Mouse (Mus musculus) midbrain, embryonic 16.5 days (tissue): ENCODE data around the gene Tgfbr1. TPM values are rescaled to one million over a fixed set of nuclear protein-coding genes. Genes with fewer than 3 reads are reported as not detected.

Experiments used
- ATAC-seq: fragments of 200-750 bp; cut with Nextera tagmentation; 2 replicates; pipeline ENCODE4 v1.8.0; 2017; ENCODE audit warnings: moderate TSS enrichment
- H3K27ac ChIP-seq: fragments of 300-500 bp; sonication (generic); 2 replicates; pipeline ENCODE4 v1.5.1; 2014; ENCODE audit warnings: mild to moderate bottlenecking, low read length, mixed read lengths
- H3K27me3 ChIP-seq: fragments of 300-500 bp; sonication (generic); 2 replicates; pipeline ENCODE4 v1.6.1; 2014; ENCODE audit warnings: low read depth, low read length, mixed read lengths; ENCODE audit not compliant: control insufficient read depth, insufficient read depth
- H3K36me3 ChIP-seq: fragments of 300-500 bp; sonication (generic); 2 replicates; pipeline ENCODE4 v1.6.1; 2014; ENCODE audit warnings: mild to moderate bottlenecking, low read length, moderate library complexity, mixed read lengths; ENCODE audit not compliant: control insufficient read depth, insufficient read depth
- H3K4me1 ChIP-seq: fragments of 300-500 bp; sonication (generic); 2 replicates; pipeline ENCODE4 v1.6.1; 2014; ENCODE audit warnings: mild to moderate bottlenecking, low read length, mixed read lengths; ENCODE audit not compliant: control insufficient read depth, insufficient read depth
- H3K4me2 ChIP-seq: fragments of 300-500 bp; sonication (generic); 2 replicates; pipeline ENCODE4 v1.6.1; 2014; ENCODE audit warnings: mild to moderate bottlenecking, low read length, mixed read lengths
- H3K4me3 ChIP-seq: fragments of 300-500 bp; sonication (generic); 2 replicates; pipeline ENCODE4 v1.5.1; 2014; ENCODE audit warnings: low read depth, mild to moderate bottlenecking, low read length, moderate library complexity, mixed read lengths
- H3K9ac ChIP-seq: fragments of 300-500 bp; sonication (generic); 2 replicates; pipeline ENCODE4 v1.6.1; 2014; ENCODE audit warnings: low read depth, low read length, mixed read lengths
- H3K9me3 ChIP-seq: fragments of 300-500 bp; sonication (generic); replicated peaks from 2 replicates; pipeline ENCODE4 v1.6.1; 2014; ENCODE audit warnings: mild to moderate bottlenecking, low read length, mixed read lengths; ENCODE audit not compliant: control insufficient read depth, poor library complexity, severe bottlenecking
- WGBS: fragments of 180-500 bp; shearing (Covaris S2); extraction: QIAGEN DNeasy Blood & Tissue Kit; methylation state at CpG from one replicate; pipeline ENCODE4 v1.1.7; 2014; 5-methylcytosine and 5-hydroxymethylcytosine counted together
- polyA plus RNA-seq: library from polyadenylated mRNA; unstranded; fragments of >200 nt; fragmentation: Nextera tagmentation; extraction: Ambion mirVana; gene quantifications from 2 replicates; pipeline ENCODE4 v1.2.1, GENCODE M21; 2015

Tgfbr1 gene
- polyA plus RNA-seq, 1 experiment from 2014 or later = 30.2 TPM

DNA sequence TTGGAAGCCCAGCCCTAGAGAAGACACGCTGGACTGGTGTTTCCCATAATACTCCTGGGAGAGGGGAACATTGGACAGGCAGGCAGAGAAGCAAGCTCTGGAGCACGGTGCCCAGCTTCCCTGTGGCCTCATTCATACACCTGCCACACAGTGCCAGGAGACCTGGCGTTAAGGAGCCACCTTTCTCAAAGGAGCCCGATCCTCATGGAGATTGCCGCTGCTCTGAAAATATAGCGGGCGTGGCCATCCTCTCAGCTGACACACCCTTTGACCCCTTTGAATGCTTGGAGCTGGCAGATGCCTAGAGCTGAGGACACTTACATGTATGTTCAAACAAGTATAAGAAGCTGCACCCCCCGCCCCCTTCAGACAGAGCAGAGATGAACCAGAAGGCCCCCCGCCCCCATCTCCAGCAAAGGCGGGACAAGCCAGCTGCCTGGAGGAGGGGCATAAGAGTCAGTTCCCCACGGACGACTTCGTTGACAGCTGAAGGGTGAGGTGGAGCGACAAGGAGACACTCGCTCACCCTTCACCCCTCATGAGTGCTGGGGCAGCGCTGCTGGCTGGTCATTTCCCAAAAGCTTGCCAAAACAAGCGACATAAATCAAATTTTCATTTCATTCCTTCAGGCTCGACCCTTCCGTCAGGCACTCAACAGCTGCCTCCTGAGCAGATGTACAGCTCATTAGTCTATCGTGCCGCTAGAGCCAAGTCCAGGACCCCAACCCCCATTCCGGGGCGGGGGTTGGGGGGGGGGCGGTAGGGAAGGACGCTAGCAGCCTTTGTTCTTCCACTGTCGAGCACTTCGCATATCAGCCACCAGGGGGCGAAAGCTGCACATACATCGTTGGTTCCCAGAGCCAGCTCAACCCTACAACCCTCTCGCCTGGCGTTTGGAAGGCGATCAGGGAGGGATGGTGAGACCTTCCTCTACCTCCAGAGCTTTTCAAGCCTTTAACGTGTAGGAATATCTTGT, 84.6 kb downstream of the Tgfbr1 start:
- H3K27ac ChIP-seq = peak overlapping the region; percentile 84
- under 1% methylated on average over 33 of the region's 33 CpGs for WGBS
- peak overlapping the region; percentile 98 for H3K4me2 ChIP-seq
- H3K4me1 ChIP-seq = peaks cover 9% of the 10 kb centered on the region
- peak; percentile 88 for ATAC-seq
- H3K36me3 ChIP-seq = no peaks in the 10 kb centered on the region
- H3K27me3 ChIP-seq = no peaks in the 10 kb centered on the region
- H3K9me3 ChIP-seq = no peaks in the 10 kb centered on the region
- H3K9ac ChIP-seq = peak overlapping the region; percentile 87
- H3K4me3 ChIP-seq = peak overlapping the region; percentile 51

DNA sequence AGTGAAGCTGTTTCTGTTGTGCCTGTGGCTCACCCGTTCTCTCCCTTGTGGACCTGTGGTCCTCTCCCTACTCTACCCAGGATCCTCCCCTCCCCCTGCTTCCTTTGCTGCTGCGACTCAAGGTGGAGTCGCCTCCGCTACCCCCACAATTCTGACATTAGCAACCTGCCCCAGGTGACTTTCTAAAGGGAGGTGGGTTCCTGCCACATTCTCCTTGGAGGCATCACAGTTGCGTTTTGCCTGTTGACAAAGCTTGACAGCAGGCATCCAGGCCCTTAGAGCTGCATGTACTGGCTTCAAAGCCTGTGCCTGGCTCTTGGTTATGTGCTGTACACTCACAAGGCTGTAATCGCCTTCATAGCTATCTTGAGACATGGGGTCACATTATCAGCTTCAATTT, 85.9 kb downstream of the Tgfbr1 start:
- no peaks in the 10 kb centered on the region for H3K27me3 ChIP-seq
- no peak overlapping the region for H3K27ac ChIP-seq
- 84% methylated on average over 6 of the region's 6 CpGs for WGBS
- no peaks in the 10 kb centered on the region for H3K9me3 ChIP-seq
- H3K9ac ChIP-seq = no peak overlapping the region
- peaks cover 9% of the 10 kb centered on the region for H3K4me1 ChIP-seq
- ATAC-seq = no peak
- no peak overlapping the region for H3K4me3 ChIP-seq
- no peak overlapping the region for H3K4me2 ChIP-seq
- H3K36me3 ChIP-seq = no peaks in the 10 kb centered on the region

DNA sequence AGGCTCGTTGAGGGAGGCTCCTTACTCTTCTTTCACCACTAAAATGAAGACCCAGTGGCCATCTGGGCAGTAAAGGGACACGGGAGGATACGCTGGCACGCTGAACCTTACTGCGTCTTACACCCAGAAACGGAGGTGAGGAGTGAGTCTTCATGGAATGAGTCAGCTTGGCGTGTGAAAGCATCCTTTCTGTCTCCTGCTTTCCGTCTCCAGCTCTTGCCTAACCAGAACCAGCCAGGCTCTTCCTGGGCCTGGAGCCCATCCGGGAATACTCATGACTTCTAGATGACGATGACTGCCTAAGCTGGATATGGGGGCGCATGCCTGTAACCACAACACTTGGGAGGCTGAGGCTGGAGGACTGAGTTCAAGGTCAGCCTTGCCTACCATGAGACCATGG, 87.9 kb downstream of the Tgfbr1 start:
- Histone ChIP-seq H3K4me3 (no peak overlapping the region), H3K9me3 (no peaks in the 10 kb centered on the region), H3K4me2 (no peak overlapping the region), H3K27me3 (no peaks in the 10 kb centered on the region), H3K36me3 (no peaks in the 10 kb centered on the region), H3K9ac (no peak overlapping the region), H3K4me1 (peaks cover 9% of the 10 kb centered on the region), H3K27ac (no peak overlapping the region)
- ATAC-seq = no peak
- 89% methylated on average over 11 of the region's 11 CpGs for WGBS

DNA sequence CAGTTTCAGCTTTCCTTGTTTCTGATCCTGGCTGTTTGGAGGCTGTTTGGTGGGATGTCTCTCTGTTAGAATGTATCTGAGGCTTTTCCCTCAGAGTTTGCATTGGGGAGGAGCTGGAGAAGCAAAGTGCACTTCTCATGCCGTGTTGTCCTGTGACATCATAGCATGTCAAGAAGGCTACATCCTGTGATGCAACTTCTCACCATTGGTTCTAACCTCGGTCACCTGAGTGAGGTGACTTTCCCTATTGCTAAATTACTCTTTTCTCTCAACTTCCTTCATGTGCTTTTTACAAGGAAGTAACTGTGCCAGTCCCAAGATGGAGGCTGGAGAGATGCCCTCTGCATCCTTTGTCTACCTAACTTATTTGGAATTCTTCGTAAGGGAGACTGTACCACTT, 95.5 kb downstream of the Tgfbr1 start:
- Histone ChIP-seq H3K4me1 (peaks cover 3% of the 10 kb centered on the region; the same call in 1 of the 2 replicates), H3K9ac (no peak overlapping the region), H3K4me2 (no peak overlapping the region), H3K36me3 (no peaks in the 10 kb centered on the region), H3K27ac (no peak overlapping the region), H3K4me3 (no peak overlapping the region), H3K9me3 (no peaks in the 10 kb centered on the region), H3K27me3 (no peaks in the 10 kb centered on the region)
- no peak for ATAC-seq
- WGBS = 91% methylated on average over 3 of the region's 3 CpGs

DNA sequence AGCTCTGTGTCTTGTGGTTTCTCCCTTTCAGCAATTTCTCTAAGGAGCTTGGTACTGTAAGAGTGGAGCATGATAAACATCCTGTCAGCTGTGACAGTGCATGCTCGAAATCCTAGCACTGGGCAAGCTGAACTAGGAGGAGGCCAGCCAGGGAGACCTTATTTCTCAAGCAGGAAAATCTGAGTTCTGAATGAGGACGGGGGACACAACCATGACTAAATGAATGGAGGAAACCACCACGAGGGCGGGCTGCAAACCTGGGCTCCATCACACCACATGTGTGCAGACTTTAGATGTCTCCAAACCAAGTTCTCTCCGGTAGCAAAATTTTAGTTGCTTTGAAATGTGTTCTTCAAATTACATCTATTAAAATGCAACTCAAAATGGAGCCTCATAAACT, 96.1 kb downstream of the Tgfbr1 start:
- Histone ChIP-seq H3K27ac (no peak overlapping the region), H3K27me3 (no peaks in the 10 kb centered on the region), H3K36me3 (no peaks in the 10 kb centered on the region), H3K4me1 (peaks cover 3% of the 10 kb centered on the region; the same call in 1 of the 2 replicates), H3K9me3 (no peaks in the 10 kb centered on the region), H3K4me3 (no peak overlapping the region), H3K4me2 (no peak overlapping the region), H3K9ac (no peak overlapping the region)
- 66% methylated on average over 5 of the region's 5 CpGs for WGBS
- ATAC-seq = no peak

DNA sequence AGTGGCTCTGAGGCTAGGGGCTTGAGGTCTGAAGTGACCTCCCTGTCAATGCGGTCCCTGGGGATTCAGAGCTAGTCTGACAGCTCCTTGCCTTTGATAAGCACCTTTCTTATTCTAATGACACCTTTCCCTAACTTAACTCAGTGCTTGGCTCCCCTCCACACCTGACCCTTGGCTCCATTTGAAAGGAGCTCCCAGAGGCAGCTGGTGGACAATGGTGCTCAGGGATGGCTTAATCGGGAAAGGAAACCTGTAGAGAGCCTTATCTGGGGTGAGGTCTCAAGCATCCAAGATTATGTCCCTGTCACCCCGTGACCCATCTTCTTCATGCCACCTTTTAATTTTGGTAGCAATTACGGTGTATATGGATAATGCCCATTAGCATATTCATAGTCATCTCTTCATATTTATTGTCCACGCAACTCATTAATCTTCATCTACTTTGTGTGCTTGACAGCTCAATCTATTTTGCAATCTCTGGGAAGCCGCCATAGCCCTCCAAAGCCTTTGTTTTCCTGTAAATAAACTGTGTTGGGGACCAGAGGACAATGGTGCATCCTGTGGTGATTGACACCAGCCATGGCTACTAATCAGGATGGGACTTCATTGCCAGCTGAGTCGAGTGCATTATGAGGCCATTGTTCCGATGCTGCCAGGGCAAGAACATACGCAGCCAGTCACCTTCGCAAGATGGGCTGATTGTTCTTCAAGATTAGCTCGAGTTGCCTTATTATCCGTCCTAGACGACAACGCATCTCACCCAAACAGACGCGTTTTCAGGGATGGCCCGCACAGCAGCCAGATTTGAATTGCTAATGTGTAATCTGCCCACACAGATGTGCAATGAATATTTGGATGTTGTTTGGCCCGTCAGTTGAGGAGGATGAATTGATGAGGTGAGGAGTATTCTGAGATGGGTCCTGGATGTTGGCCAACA, 96.8 kb downstream of the Tgfbr1 start:
- peaks cover 3% of the 10 kb centered on the region; the same call in 1 of the 2 replicates for H3K4me1 ChIP-seq
- no peaks in the 10 kb centered on the region for H3K27me3 ChIP-seq
- H3K27ac ChIP-seq = no peak overlapping the region
- peak; percentile 25; the same call in 1 of the 2 replicates for ATAC-seq
- peak overlapping the region; percentile 21; the same call in 1 of the 2 replicates for H3K4me2 ChIP-seq
- H3K36me3 ChIP-seq = no peaks in the 10 kb centered on the region
- no peak overlapping the region for H3K9ac ChIP-seq
- H3K4me3 ChIP-seq = no peak overlapping the region
- no peaks in the 10 kb centered on the region for H3K9me3 ChIP-seq
- 14% methylated on average over 18 of the region's 18 CpGs for WGBS

Other genes with a start within 250 kb of the Tgfbr1 start
- 3.4 and 5.3 TPM in 2 replicates for gene Col15a1, start 145.1 kb upstream of the Tgfbr1 start, polyA plus RNA-seq
- gene Alg2, start 121.1 kb downstream of the Tgfbr1 start, polyA plus RNA-seq = 341 and 347 TPM in 2 replicates
- 241 and 246 TPM in 2 replicates for gene Sec61b, start 121.4 kb downstream of the Tgfbr1 start, polyA plus RNA-seq